Mouse (Mus musculus) hindbrain, embryonic 11.5 days (tissue): ENCODE results near the gene Lamtor1. TPM values are rescaled to one million over a fixed set of nuclear protein-coding genes. Genes with fewer than 3 reads are reported as not detected.

Source experiments
- ATAC-seq: fragments of 200-750 bp; cut with Nextera tagmentation; 2 replicates; pipeline ENCODE4 v1.8.0; 2017; ENCODE audit warnings: mild to moderate bottlenecking, moderate TSS enrichment, moderate library complexity; ENCODE audit not compliant: low FRiP score
- DNase-seq: peaks from one replicate; pipeline ENCODE4 v3.0.0-alpha.2; 2015; ENCODE audit warnings: low spot score
- H3K27ac ChIP-seq: fragments of 300-500 bp; sonication (generic); 2 replicates; pipeline ENCODE4 v1.5.1; 2014; ENCODE audit warnings: mild to moderate bottlenecking, low read depth, low read length
- H3K27me3 ChIP-seq: fragments of 300-500 bp; sonication (generic); 2 replicates; pipeline ENCODE4 v1.6.1; 2014; ENCODE audit warnings: mild to moderate bottlenecking, low read length, moderate library complexity, mixed read lengths; ENCODE audit not compliant: control insufficient read depth, insufficient read depth
- H3K36me3 ChIP-seq: fragments of 300-500 bp; sonication (generic); 2 replicates; pipeline ENCODE4 v1.6.1; 2014; ENCODE audit warnings: mild to moderate bottlenecking, low read length, moderate library complexity, mixed read lengths; ENCODE audit not compliant: control insufficient read depth, insufficient read depth
- H3K4me1 ChIP-seq: fragments of 300-500 bp; sonication (generic); replicated peaks from 2 replicates; pipeline ENCODE4 v1.6.1; 2014; ENCODE audit warnings: low read length, mixed read lengths; ENCODE audit not compliant: control insufficient read depth, insufficient read depth
- H3K4me2 ChIP-seq: fragments of 300-500 bp; sonication (generic); replicated peaks from 2 replicates; pipeline ENCODE4 v1.6.1; 2014; ENCODE audit warnings: mild to moderate bottlenecking, low read depth, low read length
- H3K4me3 ChIP-seq: fragments of 300-500 bp; sonication (generic); 2 replicates; pipeline ENCODE4 v1.5.1; 2014; ENCODE audit warnings: low read depth, low read length
- H3K9ac ChIP-seq: fragments of 300-500 bp; sonication (generic); 2 replicates; pipeline ENCODE4 v1.6.1; 2014; ENCODE audit warnings: low read depth, low read length
- H3K9me3 ChIP-seq: fragments of 300-500 bp; sonication (generic); 2 replicates; pipeline ENCODE4 v1.6.1; 2016; ENCODE audit warnings: low read length; ENCODE audit not compliant: control insufficient read depth
- WGBS: fragments of 180-500 bp; shearing (Covaris S2); extraction: QIAGEN DNeasy Blood & Tissue Kit; methylation state at CpG from one replicate; pipeline ENCODE4 v1.1.7; 2014; 5-methylcytosine and 5-hydroxymethylcytosine counted together
- polyA plus RNA-seq: library from polyadenylated mRNA; unstranded; fragments of >200 nt; fragmentation: Nextera tagmentation; extraction: Ambion mirVana; gene quantifications from 2 replicates; pipeline ENCODE4 v1.2.1, GENCODE M21; 2014

Gene Lamtor1
- 127 TPM in 2 replicates for polyA plus RNA-seq

GRCm38 (mm10) chr7:101905561-101906286, at the start of gene Lamtor1:
Lamtor1 (plus strand) TSS chr7:101905904.
- Histone ChIP-seq H3K4me2 (peak within 1 kb of the TSS; percentile 55), H3K4me1 (peaks cover 4% of the 10 kb centered on the region), H3K27ac (peak within 1 kb of the TSS; percentile 88), H3K36me3 (no peaks in the 10 kb centered on the region), H3K9me3 (no peaks in the 10 kb centered on the region), H3K9ac (peak within 1 kb of the TSS; percentile 92), H3K4me3 (peak within 1 kb of the TSS; percentile 81), H3K27me3 (no peaks in the 10 kb centered on the region)
- WGBS, result under 1% methylated on average over 58 of the region's 61 CpGs
- peak; percentile 98 for DNase-seq
- ATAC-seq, result peak; percentile 98

DNA sequence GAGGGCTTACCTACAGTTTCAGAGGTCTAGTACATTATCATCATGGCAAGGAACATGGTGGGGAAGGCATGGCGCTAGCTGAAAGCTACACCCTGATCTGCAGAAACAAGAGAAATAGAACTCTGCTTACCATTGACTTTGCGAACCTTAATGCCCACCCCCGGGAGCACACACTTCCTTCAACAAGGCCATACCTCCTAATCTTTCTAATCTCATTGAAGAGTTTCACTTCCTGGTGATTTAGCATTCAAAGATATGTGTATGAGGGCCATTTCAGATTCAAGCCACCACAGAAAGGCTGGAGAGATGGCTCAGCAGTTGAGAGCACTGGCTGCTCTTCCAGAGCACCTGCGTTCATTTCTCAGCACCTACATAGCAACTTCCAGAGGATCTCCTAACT, 48.6 kb upstream of the Lamtor1 start, which contains the start of gene Folr2:
Gene Folr2, minus strand, starts transcription at position 101 of the 400 bp plus-strand sequence.
- WGBS, result 92% methylated on average over 4 of the region's 4 CpGs
- no peak within 1 kb of the TSS for H3K27ac ChIP-seq

GRCm38 (mm10) chr7:101858362-101858761, 47.3 kb upstream of the Lamtor1 start:
- H3K4me2 ChIP-seq, result no peak overlapping the region
- no peak overlapping the region for H3K4me3 ChIP-seq
- no peaks in the 10 kb centered on the region for H3K9me3 ChIP-seq
- DNase-seq (no peak), ATAC-seq (no peak)
- H3K36me3 ChIP-seq, result no peaks in the 10 kb centered on the region
- no peaks in the 10 kb centered on the region for H3K4me1 ChIP-seq
- H3K27me3 ChIP-seq, result no peaks in the 10 kb centered on the region
- no peak overlapping the region for H3K27ac ChIP-seq
- WGBS, result 86% methylated on average over 9 of the region's 9 CpGs
- H3K9ac ChIP-seq, result no peak overlapping the region

More for the DNA sequence above, 48.6 kb upstream of the Lamtor1 start, which contains the start of gene Folr2:
- DNase-seq, result no peak
- H3K9ac ChIP-seq, result no peak within 1 kb of the TSS
- H3K9me3 ChIP-seq, result no peaks in the 10 kb centered on the region
- H3K36me3 ChIP-seq, result no peaks in the 10 kb centered on the region
- no peaks in the 10 kb centered on the region for H3K27me3 ChIP-seq
- H3K4me2 ChIP-seq, result no peak within 1 kb of the TSS
- H3K4me1 ChIP-seq, result no peaks in the 10 kb centered on the region
- ATAC-seq, result no peak
- H3K4me3 ChIP-seq, result no peak within 1 kb of the TSS

DNA sequence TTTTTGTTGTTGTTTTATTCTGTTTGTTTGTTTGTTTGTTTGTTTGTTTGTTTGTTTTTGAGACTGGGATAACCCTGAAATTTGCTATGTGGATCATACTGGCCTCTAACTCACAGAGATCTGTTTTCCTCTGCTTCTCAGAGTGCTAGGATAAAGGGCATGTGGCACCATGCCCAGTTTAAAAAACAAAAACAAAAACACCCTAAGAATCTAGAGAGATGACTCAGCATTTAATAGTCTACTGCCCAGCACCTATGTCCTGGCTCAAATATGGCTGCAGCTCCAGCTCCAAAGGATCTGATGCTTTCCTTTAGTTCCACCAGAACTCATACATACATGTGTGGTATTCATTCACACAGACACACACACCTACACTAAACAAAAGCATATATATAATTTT, 44.7 kb upstream of the Lamtor1 start:
- H3K27ac ChIP-seq, result no peak overlapping the region
- ATAC-seq, result no peak
- DNase-seq, result no peak
- H3K9me3 ChIP-seq, result no peaks in the 10 kb centered on the region
- H3K36me3 ChIP-seq, result no peaks in the 10 kb centered on the region
- no peak overlapping the region for H3K4me2 ChIP-seq
- H3K27me3 ChIP-seq, result no peaks in the 10 kb centered on the region
- H3K4me3 ChIP-seq, result no peak overlapping the region
- H3K4me1 ChIP-seq, result no peaks in the 10 kb centered on the region
- no peak overlapping the region for H3K9ac ChIP-seq

GRCm38 (mm10) chr7:101862291-101862690, 43.4 kb upstream of the Lamtor1 start:
- Histone ChIP-seq H3K9me3 (no peaks in the 10 kb centered on the region), H3K4me3 (no peak overlapping the region), H3K9ac (no peak overlapping the region), H3K27me3 (no peaks in the 10 kb centered on the region), H3K4me1 (no peaks in the 10 kb centered on the region), H3K36me3 (no peaks in the 10 kb centered on the region), H3K27ac (no peak overlapping the region), H3K4me2 (no peak overlapping the region)
- DNase-seq, result no peak
- 71% methylated on average over 3 of the region's 3 CpGs for WGBS
- ATAC-seq, result no peak

GRCm38 (mm10) chr7:101863415-101863814, 42.3 kb upstream of the Lamtor1 start, which contains the start of gene Anapc15:
Anapc15 (plus strand) TSS chr7:101863715.
- ATAC-seq, result no peak
- Histone ChIP-seq H3K27me3 (no peaks in the 10 kb centered on the region), H3K36me3 (no peaks in the 10 kb centered on the region), H3K4me3 (no peak within 1 kb of the TSS), H3K9me3 (no peaks in the 10 kb centered on the region), H3K27ac (no peak within 1 kb of the TSS), H3K9ac (no peak within 1 kb of the TSS), H3K4me1 (no peaks in the 10 kb centered on the region), H3K4me2 (no peak within 1 kb of the TSS)
- DNase-seq, result no peak
- WGBS, result 77% methylated on average over 3 of the region's 3 CpGs

DNA sequence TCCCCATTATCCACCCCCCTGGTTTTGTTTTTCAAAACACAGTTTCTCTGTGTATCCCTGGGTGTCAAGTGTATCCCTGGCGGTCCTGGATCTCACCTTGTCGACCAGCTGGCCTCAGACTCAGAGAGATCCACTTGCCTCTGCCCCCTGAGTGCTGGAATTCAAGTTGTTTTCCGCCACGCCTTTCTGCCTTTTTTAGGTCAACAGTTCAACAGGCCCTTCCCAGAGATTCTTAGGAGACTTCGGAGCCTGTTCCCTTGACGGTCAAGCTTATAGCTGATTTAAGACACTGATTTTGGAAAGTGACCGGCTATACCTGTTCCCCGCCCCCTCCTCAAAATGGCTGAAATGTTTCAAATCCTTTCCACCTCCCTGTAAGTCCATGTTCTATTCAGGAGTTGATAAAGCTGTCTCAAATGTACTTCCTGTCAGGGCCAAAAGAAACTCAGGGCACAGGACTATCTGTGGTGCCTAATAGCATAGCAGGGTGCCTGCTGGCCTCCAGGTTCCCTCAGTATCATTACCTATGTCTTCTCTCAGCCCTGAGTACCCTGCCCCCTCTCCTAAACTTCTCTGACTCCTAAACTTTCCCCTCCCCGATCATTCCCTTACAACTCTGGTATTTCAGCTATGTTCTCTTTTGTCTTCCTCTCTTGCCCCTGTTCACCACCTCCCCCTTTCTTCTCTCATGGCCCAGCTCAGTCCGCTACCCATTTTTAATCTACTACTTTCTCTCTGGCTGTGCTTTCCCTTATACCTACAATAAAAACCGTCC, 39.0 kb upstream of the Lamtor1 start:
- Histone ChIP-seq H3K4me1 (no peaks in the 10 kb centered on the region), H3K27me3 (no peaks in the 10 kb centered on the region), H3K9me3 (no peaks in the 10 kb centered on the region), H3K4me3 (no peak overlapping the region), H3K27ac (no peak overlapping the region), H3K9ac (no peak overlapping the region), H3K4me2 (no peak overlapping the region), H3K36me3 (no peaks in the 10 kb centered on the region)
- WGBS, result 80% methylated on average over 11 of the region's 11 CpGs
- DNase-seq (no peak), ATAC-seq (no peak)

DNA sequence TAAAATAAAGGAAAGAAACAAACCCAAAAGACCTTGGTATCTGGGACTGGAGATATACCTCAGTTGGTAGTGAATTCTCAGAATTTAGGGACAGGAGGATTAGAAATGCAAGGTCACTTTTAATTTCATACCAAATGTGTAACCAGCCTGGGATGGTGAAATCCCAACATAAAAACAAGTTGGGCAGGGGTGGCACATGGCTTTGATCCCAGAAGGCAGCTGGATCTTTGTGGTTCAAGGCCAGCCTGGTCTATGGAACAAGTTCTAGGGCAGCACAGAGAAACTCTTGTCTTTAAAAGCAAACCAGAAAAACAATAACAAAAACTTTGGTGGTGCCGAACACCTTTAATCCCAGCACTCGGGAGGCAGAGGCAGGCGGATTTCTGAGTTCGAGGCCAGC, 38.2 kb upstream of the Lamtor1 start:
- H3K36me3 ChIP-seq, result no peaks in the 10 kb centered on the region
- no peak overlapping the region for H3K4me2 ChIP-seq
- H3K4me3 ChIP-seq, result no peak overlapping the region
- 100% methylated on average over 4 of the region's 4 CpGs for WGBS
- DNase-seq, result no peak
- no peaks in the 10 kb centered on the region for H3K9me3 ChIP-seq
- no peaks in the 10 kb centered on the region for H3K4me1 ChIP-seq
- no peak for ATAC-seq
- no peaks in the 10 kb centered on the region for H3K27me3 ChIP-seq
- no peak overlapping the region for H3K9ac ChIP-seq
- H3K27ac ChIP-seq, result no peak overlapping the region
